Mouse (Mus musculus) megakaryocyte-erythroid progenitor cell, adult 5 weeks (primary cell): ENCODE results near the gene Tnfsf11. TPM values are rescaled to one million over a fixed set of nuclear protein-coding genes. Genes with fewer than 3 reads are reported as not detected.

ENCODE experiments used
- polyA plus RNA-seq: library from polyadenylated mRNA; stranded (reverse); fragments of >175 nt; gene quantifications from 2 replicates; pipeline ENCODE4 v1.2.3, GENCODE M21; 2012

Gene Tnfsf11
- 0.05 and 0.18 TPM in 2 replicates for polyA plus RNA-seq

DNA sequence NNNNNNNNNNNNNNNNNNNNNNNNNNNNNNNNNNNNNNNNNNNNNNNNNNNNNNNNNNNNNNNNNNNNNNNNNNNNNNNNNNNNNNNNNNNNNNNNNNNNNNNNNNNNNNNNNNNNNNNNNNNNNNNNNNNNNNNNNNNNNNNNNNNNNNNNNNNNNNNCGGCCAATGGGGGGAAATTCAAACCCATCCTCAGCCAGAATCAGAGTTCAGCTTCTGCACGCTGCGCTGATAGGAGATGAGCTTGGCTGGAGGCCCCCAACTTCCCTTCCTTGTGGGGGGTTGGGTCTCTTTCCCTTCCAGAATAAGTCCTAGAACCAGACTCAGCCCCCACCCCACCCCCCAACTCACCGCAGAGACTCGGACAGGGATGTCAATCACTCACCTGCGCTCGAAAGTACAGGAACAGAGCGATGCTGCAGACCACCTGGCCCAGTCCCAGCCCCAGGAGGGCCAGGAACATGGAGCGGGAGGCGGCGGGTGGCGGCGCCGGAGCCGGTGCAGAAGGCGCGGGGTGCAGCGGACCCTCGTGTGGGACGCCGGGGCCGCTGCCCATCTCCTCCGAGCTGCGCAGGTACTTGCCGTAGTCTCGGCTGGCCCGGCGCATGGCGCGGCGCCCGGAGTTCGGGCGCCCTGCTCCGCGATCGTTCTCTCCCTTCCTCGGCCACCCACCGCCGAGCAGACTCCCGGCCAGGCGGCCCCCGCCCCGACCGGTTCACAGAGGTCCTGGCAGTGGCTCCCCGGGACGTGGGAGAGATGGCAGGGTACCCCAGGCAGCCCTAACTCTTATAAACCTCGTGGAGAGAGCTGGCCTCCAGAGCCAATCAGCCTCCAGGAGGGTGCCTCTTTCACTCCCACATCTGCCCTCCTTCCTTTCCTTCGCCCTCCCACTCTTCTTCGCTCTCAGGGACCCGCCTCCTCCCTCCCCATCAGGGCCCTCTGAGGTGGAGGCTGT, at the start of gene Tnfsf11:
Gene Tnfsf11, minus strand, starts transcription at position 758 of the 952 bp plus-strand sequence.

Other genes with a start within 250 kb of the Tnfsf11 start
- not detected in 2 replicates for gene Fam216b, start 219.0 kb downstream of the Tnfsf11 start, polyA plus RNA-seq
- gene Akap11, start 228.8 kb upstream of the Tnfsf11 start, polyA plus RNA-seq = 0.71 and 0.88 TPM in 2 replicates